Mouse (Mus musculus) layer of hippocampus, postnatal 10 days (tissue): ENCODE results near the gene Ung. TPM values are rescaled to one million over a fixed set of nuclear protein-coding genes. Genes with fewer than 3 reads are reported as not detected.

ENCODE experiments used
- DNase-seq, 2 experiments: peaks; one replicate each; pipeline ENCODE4 v3.0.0; 2021; ENCODE audit warnings: low spot score in 2 of 2
- total RNA-seq, 2 experiments: library from RNA; stranded (reverse); gene quantifications; 2 replicates each; pipeline ENCODE4 v1.2.3; 2021

Ung gene
- total RNA-seq, 2 experiments from 2014 or later = 4.3 to 5.4 TPM

DNA sequence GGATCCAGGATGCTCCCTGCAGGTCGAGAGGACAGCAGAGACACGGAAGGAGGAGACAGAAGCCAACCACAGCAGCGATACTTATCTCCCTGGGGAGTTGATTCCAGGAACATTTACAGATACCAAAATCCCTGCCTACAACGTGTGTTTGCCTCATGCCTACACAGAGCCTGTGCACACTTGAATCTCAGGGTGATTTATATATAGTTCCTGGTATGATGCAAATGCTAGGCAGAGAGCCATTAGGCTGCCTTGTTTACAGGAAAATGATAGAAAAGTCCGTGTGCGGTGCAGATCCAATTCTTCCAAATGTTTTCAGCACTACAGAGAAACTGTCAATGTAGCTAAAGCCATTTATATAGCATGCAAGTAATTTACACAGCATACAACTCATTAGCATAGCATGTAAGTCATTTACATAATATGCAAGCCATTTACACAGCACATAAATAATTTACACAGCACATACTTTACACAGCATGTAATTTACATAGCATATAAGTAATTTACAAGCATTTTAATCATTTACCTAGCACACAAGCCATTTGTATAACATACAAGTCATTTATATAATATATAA is 33.0 kb downstream of the Ung start:
- no peak for DNase-seq

DNA sequence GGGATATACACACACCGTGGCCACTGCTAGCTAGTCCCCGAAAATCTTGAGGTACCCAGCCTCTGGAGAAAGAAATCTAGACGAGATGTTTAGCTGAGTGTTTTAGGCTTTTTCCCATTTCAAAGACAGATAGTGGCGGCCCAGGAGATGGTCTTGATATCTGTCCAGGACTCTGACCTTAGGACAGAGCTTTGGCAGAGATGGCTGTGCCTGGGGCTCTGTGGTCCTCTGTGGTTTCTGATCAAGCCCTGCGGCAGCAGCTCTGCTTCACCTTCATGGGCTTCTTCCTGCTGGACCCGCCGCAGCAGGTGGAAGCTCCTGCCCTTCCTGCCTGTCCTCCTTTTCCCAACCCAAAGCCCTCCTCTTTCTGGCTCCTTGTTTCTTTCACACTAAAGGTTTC is 40.2 kb downstream of the Ung start:
- no peak for DNase-seq

DNA sequence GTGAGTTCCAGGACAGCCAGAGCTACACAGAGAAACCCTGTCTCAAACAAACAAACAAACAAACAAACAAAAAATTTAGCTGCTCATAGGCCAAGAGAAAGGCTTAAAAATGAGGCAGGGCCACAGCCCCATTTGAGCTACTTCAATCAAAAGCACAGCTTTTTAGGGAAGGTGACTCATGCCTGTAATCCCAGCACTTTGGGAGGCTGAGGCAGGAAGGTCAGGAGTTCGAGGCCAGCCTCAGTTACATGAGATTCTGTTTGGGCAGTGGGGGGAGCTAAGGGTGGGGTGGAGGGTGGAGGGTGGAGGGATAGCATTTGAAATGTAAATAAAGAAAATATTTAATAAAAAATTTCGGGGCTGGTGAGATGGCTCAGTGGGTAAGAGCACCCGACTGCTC is 42.8 kb downstream of the Ung start:
- DNase-seq = no peak

DNA sequence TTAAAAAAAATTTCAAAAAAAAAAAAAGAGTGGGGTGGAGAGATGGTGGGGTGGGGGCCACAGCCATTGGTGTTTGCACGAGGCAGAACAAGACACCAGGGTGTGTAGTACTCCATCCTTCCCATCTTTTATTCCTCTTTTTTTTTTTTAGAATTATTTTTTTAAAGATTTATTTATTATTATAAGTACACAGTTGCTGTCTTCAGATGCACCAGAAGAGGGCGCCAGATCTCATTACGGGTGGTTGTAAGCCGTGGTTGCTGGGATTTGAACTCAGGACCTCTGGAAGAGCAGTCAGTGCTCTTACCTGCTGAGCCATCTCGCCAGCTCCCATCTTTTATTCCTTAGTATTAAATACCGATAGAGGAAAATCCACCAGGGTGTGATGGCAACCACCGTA is 43.3 kb downstream of the Ung start:
- DNase-seq = no peak

- DNase-seq = no peak
Measured at GRCm38 (mm10) chr5:114173877-114174581, 43.8 kb downstream of the Ung start.

DNA sequence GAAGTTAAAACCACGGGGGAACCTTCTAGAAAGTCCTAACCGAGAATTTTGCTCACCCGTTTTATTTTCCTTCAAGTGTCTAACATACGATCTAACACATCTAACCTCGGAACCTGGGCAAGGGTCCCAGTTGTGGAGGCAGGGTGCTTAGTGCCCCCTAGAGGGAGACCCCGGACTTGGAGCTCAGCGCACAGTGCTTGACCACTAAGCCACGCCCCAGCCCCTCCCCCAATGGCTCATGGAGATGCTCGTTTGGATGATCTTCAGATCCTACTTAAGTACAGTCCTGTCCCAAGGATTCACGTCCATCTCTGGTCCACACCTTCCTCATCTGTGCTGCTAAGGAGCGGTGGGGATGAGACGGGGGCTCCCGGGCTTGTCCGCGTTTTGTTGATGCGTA is 44.5 kb downstream of the Ung start:
- peak; percentile 30 to 45 for DNase-seq

DNA sequence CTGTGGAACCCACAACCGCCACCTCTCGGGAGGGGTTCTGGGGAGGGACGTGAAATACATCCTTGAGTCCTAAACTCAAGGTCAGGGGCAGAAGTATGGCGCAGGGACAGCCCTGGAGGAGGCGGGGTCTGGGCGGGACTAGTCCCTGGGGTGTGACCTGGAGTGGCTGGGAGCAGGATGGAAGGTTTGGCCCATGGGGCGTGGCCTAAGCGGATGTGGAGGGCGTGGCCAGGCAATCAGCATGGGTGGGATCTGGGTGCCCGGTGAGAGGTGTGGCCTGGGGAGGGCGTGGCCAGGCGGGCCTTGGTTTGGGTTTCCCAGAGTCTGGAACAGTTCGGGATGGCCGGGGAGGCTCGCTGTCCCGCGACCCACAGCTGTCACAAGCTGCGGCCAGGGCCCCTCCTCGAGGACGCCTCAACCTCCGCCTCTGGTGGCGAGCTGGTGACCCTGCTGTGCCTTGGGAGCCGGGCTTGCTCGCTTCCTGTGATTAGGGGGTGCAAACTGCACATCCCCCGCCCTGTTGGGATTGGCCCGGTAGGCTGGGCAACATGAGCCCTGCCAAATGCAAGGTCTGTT is 45.5 kb downstream of the Ung start:
- DNase-seq = peak; percentile 69 to 79

DNA sequence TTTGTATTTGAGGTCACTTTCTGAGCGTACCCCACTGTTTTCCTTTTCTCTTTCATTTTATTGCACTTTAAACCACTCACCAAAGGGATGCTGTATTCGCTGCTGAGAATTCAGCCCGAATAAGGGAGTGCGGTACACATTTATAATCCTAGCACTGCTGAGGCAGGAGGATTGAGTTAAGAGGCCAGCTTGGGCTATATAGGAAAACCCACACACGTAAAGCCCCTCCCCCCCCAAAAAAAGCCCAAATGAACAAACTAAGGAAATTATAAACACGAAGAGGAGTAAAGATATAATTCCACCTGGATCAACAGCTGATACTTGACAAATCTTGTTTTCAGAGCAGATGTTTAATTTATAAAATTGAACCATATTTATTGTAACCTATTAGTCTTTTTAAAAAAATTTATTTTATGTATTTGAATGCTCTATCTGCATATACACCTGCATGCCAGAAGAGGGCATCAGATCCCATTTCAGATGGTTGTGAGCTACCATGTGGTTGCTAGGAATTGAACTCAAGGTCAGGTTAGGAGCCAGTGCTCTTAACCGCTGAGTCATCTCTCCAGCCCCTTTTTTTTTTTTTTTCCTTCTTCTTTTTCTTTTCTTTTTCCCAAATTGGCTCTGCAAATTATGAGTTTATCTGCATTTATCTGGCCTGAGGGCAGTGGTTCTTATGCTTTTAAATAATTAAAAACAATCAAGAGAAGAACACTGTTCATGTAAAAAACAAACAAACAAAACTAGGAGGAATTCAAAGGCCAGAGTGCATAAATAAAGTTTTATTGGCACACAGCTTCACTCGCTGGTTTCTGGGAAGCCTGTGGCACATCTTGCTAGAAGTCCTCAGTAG is 46.6 kb downstream of the Ung start:
- DNase-seq = no peak

DNA sequence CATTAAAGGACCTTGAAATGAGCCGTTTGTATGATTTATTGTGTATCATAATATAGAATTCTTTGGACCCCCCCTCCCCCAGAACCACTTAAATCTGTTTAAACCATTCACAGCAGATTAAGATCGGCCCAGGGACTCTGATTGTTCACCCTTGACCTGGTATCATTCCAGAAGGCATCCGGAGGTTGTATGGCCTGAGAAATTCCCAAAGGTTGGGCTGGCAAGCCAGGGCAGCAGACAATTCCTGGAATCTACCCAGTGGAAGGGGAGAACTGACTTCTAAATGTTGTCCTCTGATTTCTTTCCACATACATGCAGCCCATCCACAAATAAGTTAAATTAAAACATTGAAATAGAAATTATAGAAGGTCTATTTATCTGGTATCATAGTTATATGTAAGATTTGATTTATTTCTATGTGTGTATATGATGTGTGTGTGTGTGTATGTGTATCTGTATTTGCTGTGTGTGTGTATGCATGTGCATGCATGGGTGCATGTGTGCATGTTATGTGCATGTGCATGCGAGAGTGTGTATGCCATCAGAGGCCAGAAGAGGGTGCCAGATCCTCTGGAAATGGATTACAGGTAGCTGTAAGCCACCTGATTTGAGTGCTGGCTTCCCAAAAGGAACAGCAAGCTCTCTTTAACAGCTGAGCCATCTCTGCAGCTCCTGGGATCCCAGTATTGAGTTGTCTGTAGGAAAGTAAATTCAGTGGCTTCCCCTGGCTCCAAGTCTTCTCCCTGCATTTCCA is 48.0 kb downstream of the Ung start:
- no peak for DNase-seq

DNA sequence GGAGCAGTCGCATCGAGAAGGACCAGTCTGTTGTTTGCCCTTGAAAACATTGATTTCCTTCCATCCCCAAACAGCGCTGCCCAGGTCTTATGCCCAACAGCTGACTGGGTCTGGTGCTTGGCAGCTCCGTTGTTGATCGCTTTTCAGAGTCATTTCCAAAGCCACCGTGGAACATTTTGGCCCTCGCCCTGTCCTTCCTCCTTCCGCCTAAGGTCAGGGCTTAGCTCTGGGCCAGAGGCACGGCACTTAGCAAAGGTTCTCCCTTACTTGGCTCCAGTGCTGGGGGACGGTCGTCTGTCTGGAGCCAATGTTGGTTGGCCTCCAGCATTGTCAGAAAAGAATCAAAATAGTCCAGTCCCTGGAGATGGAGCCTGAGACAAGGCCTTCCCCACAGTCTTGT is 49.4 kb downstream of the Ung start:
- no peak for DNase-seq

DNA sequence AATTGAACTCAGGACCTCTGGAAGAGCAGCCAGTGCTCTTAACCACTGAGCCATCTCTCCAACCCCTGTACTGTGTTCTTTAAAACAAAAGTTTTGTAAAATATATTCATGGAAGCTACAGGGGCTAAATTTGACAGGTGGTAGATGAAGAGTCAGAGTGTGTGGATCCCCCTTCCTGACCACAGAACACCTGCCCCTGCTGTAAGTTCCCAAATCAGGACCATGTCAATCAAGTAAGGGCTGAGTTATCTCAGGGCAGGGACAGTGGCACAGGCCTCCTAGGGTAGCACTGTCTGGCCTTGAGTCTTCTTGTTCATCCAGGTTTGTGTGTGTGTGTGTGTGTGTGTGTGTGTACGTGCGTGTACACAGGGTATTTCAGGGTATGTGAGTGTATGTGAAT is 53.3 kb downstream of the Ung start:
- DNase-seq = no peak

GRCm38 (mm10) chr5:114187108-114187507 is 56.9 kb downstream of the Ung start:
- no peak for DNase-seq

Other genes starting within 250 kb of the Ung start
- 100 to 1,000 TPM; 104 TPM for gene Coro1c, start 221.6 kb upstream of the Ung start, total RNA-seq
- 10 to 100 TPM; 25.7 to 27.1 TPM for gene Ssh1, start 136.5 kb upstream of the Ung start, total RNA-seq
- not detected for gene Dao, start 126.7 kb upstream of the Ung start, total RNA-seq
- 10 to 100 TPM; 25.3 to 32.8 TPM for gene Usp30, start 64.9 kb upstream of the Ung start, total RNA-seq
- gene Svop, start 38.8 kb upstream of the Ung start, total RNA-seq = 100 to 1,000 TPM; 134 to 141 TPM
- 1 to 10 TPM; 4.1 to 5.5 TPM for gene Alkbh2, start 2.2 kb upstream of the Ung start, total RNA-seq
- gene Acacb, start 16.1 kb downstream of the Ung start, total RNA-seq = 1 to 10 TPM; 4.9 to 5.5 TPM
- not detected for gene Foxn4, start 143.4 kb downstream of the Ung start, total RNA-seq
- gene Myo1h, start 158.8 kb downstream of the Ung start, total RNA-seq = under 1 TPM; 0.62 to 0.67 TPM